Mouse (Mus musculus) kidney, adult 2 months (tissue): ENCODE data around the gene Lrrc4.

ENCODE experiments used
- CTCF ChIP-seq: fragments of 200-500 bp; conservative IDR thresholded peaks from 2 replicates; pipeline ENCODE4 v1.5.1; 2011; ENCODE audit warnings: low read depth, mild to moderate bottlenecking, control low read depth, low read length, moderate library complexity, mixed read lengths; ENCODE audit not compliant: insufficient read depth, insufficient read length
- POLR2A ChIP-seq: fragments of 200-500 bp; IDR thresholded peaks from one replicate; pipeline ENCODE4 v1.6.1; 2011; ENCODE audit warnings: low read depth, low read length, control low read depth

GRCm38 (mm10) chr6:28852342-28852741 is 20.8 kb upstream of the Lrrc4 start:
- TF ChIP-seq CTCF (no peak), POLR2A (no peak)
